Mouse (Mus musculus) brain, embryonic 14.5 days (tissue): ENCODE results near the gene Slc7a7.

Source experiments
- CTCF ChIP-seq: fragments of 200-500 bp; IDR thresholded peaks from 2 replicates; pipeline ENCODE4 v1.5.1; 2012; ENCODE audit warnings: inconsistent platforms, mild to moderate bottlenecking, moderate library complexity, borderline replicate concordance; ENCODE audit not compliant: insufficient read depth, insufficient read length; ENCODE audit errors: extremely low read depth
- POLR2A ChIP-seq: fragments of 200-500 bp; IDR thresholded peaks from 2 replicates; pipeline ENCODE4 v1.6.1; 2012; ENCODE audit warnings: mild to moderate bottlenecking, inconsistent platforms, borderline replicate concordance; ENCODE audit not compliant: poor library complexity, insufficient read depth, insufficient read length, severe bottlenecking; ENCODE audit errors: extremely low read depth

DNA sequence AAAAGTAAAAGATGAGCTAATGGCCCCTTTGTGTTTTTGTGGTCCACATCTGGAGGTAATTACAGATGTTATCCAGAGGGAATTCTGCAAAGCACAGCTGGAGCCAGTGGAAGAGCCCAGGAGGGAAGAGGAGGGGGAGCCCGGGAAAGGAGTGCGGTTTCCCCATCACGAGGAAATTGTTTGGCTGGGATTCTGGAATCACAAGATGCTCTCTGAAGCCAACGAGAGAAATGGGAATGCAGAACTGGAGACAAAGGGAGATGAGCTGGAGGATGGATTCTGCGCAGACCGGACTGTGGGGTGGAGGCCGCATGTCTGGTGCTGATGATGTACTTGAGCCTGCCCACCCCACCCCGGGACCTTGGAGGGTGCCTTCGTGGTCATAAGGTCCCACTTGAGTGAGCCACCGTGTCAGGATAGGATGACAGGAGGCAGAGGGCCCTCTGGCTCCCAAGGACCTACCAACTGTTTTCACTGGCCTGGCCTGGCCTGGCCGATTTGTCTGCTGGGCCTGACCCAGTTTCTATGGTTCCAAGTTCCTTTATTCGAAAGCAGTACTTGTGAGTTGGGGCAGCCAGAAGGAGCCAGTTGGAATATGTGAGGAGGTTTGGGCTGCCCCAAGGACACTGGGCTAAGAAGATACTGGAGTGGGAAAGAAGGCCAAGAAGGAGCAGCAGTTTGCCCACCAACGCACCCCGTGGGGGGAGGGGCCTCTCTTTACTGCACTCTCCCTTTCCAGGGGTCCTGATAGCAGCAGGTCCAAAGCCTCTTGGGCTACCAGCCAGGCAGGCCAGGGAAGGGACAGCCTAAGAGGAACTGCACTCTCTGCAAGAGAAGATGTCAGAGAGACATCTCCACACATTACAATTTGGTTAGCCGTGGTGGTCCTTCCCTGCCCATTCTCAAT is 26.4 kb upstream of the Slc7a7 start:
- no peak for TF ChIP-seq CTCF
- TF ChIP-seq POLR2A: no peak
